Mouse (Mus musculus) MEL (cell line): ENCODE measurements around the gene Hint2. TPM values are rescaled to one million over a fixed set of nuclear protein-coding genes. Genes with fewer than 3 reads are reported as not detected.

Experiments used
- DNase-seq: peaks from one replicate; pipeline ENCODE4 v3.0.0; 2011; ENCODE audit warnings: low read depth, low spot score
- H3K27ac ChIP-seq: 2 replicates; pipeline ENCODE4 v1.5.1; 2012; ENCODE audit warnings: low read depth, mild to moderate bottlenecking, control low read depth, low read length, moderate library complexity; ENCODE audit not compliant: control insufficient read depth
- H3K27me3 ChIP-seq, 2 experiments: fragments of 150-350 bp in 1 of 2; sonication (generic) in 1 of 2; 2 replicates each; pipeline ENCODE4 v1.6.1; 2012; ENCODE audit warnings: low read length in 2 of 2, mild to moderate bottlenecking in 2 of 2, improper control_type of control experiment in 1 of 2, moderate library complexity in 1 of 2; ENCODE audit not compliant: insufficient read depth in 2 of 2, control insufficient read depth in 1 of 2
- H3K36me3 ChIP-seq, 2 experiments: 2 replicates each; pipeline ENCODE4 v1.6.1; 2012 to 2014; ENCODE audit warnings: low read length in 2 of 2, improper control_type of control experiment in 1 of 2, inconsistent platforms in 1 of 2, mild to moderate bottlenecking in 1 of 2; ENCODE audit not compliant: insufficient read depth in 2 of 2, control insufficient read depth in 1 of 2
- H3K4me1 ChIP-seq, 2 experiments: fragments of 150-350 bp in 1 of 2; sonication (generic) in 1 of 2; 2 replicates each; pipeline ENCODE4 v1.6.1; 2012; ENCODE audit warnings: low read length in 2 of 2, improper control_type of control experiment in 1 of 2, mild to moderate bottlenecking in 1 of 2; ENCODE audit not compliant: insufficient read depth in 2 of 2, control insufficient read depth in 1 of 2
- H3K4me3 ChIP-seq, 2 experiments: fragments of 150-350 bp in 1 of 2; sonication (generic) in 1 of 2; 2 replicates each; pipeline ENCODE4 v1.5.1; 2012; ENCODE audit warnings: low read depth in 2 of 2, low read length in 2 of 2, mild to moderate bottlenecking in 2 of 2, moderate library complexity in 2 of 2, control low read depth in 1 of 2, improper control_type of control experiment in 1 of 2; ENCODE audit not compliant: control insufficient read depth in 1 of 2, insufficient read depth in 1 of 2
- H3K79me2 ChIP-seq: 2 replicates; pipeline ENCODE4 v1.6.1; 2012; ENCODE audit warnings: mild to moderate bottlenecking, low read length, moderate library complexity; ENCODE audit not compliant: control insufficient read depth, poor library complexity, insufficient read depth
- H3K9ac ChIP-seq: 2 replicates; pipeline ENCODE4 v1.6.1; 2012; ENCODE audit warnings: low read depth, mild to moderate bottlenecking, control low read depth, low read length, moderate library complexity; ENCODE audit not compliant: control insufficient read depth, poor library complexity, severe bottlenecking
- H3K9me3 ChIP-seq: fragments of 150-350 bp; sonication (generic); replicated peaks from 2 replicates; pipeline ENCODE4 v1.6.1; 2012; ENCODE audit warnings: mild to moderate bottlenecking, low read length, improper control_type of control experiment, moderate library complexity; ENCODE audit not compliant: insufficient read depth
- CHD2 ChIP-seq: IDR thresholded peaks from 2 replicates; pipeline ENCODE4 v1.6.1; 2011; ENCODE audit warnings: low read length, improper control_type of control experiment
- CTCF ChIP-seq, 3 experiments: IDR thresholded peaks in 2 of 3; conservative IDR thresholded peaks in 1 of 3; 2 replicates each; pipeline ENCODE4 v1.5.1; 2011 to 2012; ENCODE audit warnings: low read length in 3 of 3, low read depth in 2 of 3, mild to moderate bottlenecking in 2 of 3, improper control_type of control experiment in 1 of 3, inconsistent platforms in 1 of 3, mixed read lengths in 1 of 3, moderate library complexity in 1 of 3; ENCODE audit not compliant: control insufficient read depth in 1 of 3, insufficient read depth in 1 of 3, poor library complexity in 1 of 3, severe bottlenecking in 1 of 3
- ELF1 ChIP-seq: IDR thresholded peaks from 2 replicates; pipeline ENCODE4 v1.6.1; 2014; ENCODE audit warnings: low read depth, mild to moderate bottlenecking, inconsistent platforms, low read length, improper control_type of control experiment, moderate library complexity
- ETS1 ChIP-seq: IDR thresholded peaks from 2 replicates; pipeline ENCODE4 v1.6.1; 2012; ENCODE audit warnings: low read depth, mild to moderate bottlenecking, inconsistent platforms, low read length, improper control_type of control experiment, moderate library complexity
- HCFC1 ChIP-seq: IDR thresholded peaks from 2 replicates; pipeline ENCODE4 v1.6.1; 2012; ENCODE audit warnings: low read depth, mild to moderate bottlenecking, inconsistent platforms, low read length, improper control_type of control experiment, moderate library complexity
- MAZ ChIP-seq: IDR thresholded peaks from 2 replicates; pipeline ENCODE4 v1.6.1; 2012; ENCODE audit warnings: low read depth, mild to moderate bottlenecking, inconsistent platforms, low read length, improper control_type of control experiment
- POLR2AphosphoS2 ChIP-seq: IDR thresholded peaks from 2 replicates; pipeline ENCODE4 v1.6.1; 2011; ENCODE audit warnings: low read length, improper control_type of control experiment
- RAD21 ChIP-seq: IDR thresholded peaks from 2 replicates; pipeline ENCODE4 v1.6.1; 2011; ENCODE audit warnings: mild to moderate bottlenecking, low read depth, low read length, improper control_type of control experiment
- SIN3A ChIP-seq: IDR thresholded peaks from 2 replicates; pipeline ENCODE4 v1.6.1; 2012; ENCODE audit warnings: low read length, improper control_type of control experiment, inconsistent platforms
- SMC3 ChIP-seq: IDR thresholded peaks from 2 replicates; pipeline ENCODE4 v1.6.1; 2011; ENCODE audit warnings: low read depth, low read length, improper control_type of control experiment
- ZC3H11A ChIP-seq: IDR thresholded peaks from 2 replicates; pipeline ENCODE4 v1.6.1; 2012; ENCODE audit warnings: low read depth, mild to moderate bottlenecking, inconsistent platforms, low read length, improper control_type of control experiment
- polyA plus RNA-seq, 2 experiments: library from polyadenylated mRNA; stranded (reverse) in 1 of 2; unstranded in 1 of 2; fragments of >175 nt in 1 of 2; fragments of >200 nt in 1 of 2; gene quantifications; 2 replicates each; pipeline versions ENCODE4 v1.2.1 to v1.2.4; 2012; ENCODE audit warnings: low replicate concordance in 2 of 2, low read depth in 1 of 2; ENCODE audit not compliant: insufficient read length in 2 of 2, insufficient read depth in 1 of 2, missing spikeins in 1 of 2
- total RNA-seq: library from RNA; depleted of rRNA; stranded (reverse); fragments of 300-350 nt; gene quantifications from 2 replicates; pipeline ENCODE4 v1.2.3, GENCODE M21; 2012

The Hint2 gene
- total and polyA plus RNA-seq, 3 experiments = 33.2 to 254 (median 46.4) TPM

GRCm38 (mm10) chr4:43673703-43674102, 17.4 kb upstream of the Hint2 start:
- H3K9me3 ChIP-seq = no peaks in the 10 kb centered on the region
- TF ChIP-seq POLR2AphosphoS2 = no peak
- TF ChIP-seq ETS1 = no peak
- no peaks in the 10 kb centered on the region; a peak in 1 of 4 replicates for H3K36me3 ChIP-seq
- H3K27me3 ChIP-seq = no peaks in the 10 kb centered on the region
- no peak overlapping the region for H3K27ac ChIP-seq
- peaks cover 0 to 8% of the 10 kb centered on the region in 2 experiments; a peak in 2 of 4 replicates for H3K4me1 ChIP-seq
- no peak for DNase-seq
- H3K79me2 ChIP-seq = no peaks in the 10 kb centered on the region; the same call in 1 of the 2 replicates
- H3K9ac ChIP-seq = no peak overlapping the region
- no peak overlapping the region for H3K4me3 ChIP-seq

GRCm38 (mm10) chr4:43672070-43672469, 15.8 kb upstream of the Hint2 start:
- no peaks in the 10 kb centered on the region for H3K9me3 ChIP-seq

DNA sequence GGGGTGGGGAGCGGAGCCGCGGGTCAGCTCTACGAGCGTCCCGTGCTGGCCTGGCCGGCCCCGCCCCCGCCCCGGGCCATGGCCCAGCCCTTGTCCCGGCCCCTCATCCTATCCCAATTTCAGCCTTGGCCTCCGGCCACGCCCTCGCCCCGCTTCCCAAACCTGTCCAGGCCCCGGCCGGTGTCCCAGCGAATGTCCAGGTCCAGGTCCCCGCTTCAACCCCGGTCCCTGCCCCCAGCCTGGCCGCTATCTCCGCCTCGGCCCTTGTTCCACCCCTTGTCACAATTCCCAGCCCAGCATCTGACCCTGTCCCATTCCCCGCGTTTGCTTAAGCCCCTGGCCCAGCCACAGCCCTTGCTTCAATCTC, 13.1 kb upstream of the Hint2 start:
- no peaks in the 10 kb centered on the region; the same call in 1 of the 2 replicates for H3K79me2 ChIP-seq
- no peak for DNase-seq
- H3K9ac ChIP-seq = peak overlapping the region; percentile 74
- TF ChIP-seq HCFC1 (no peak), SIN3A (0 out of 2 replicates have a peak, but pooled peaks have one; percentile 3)
- peaks cover 0 to 12% of the 10 kb centered on the region in 2 experiments; a peak in 2 of 4 replicates for H3K4me1 ChIP-seq
- peak overlapping the region; percentile 78 to 87 for H3K4me3 ChIP-seq
- H3K27me3 ChIP-seq = peaks cover 0 to 1% of the 10 kb centered on the region in 2 experiments; a peak in 1 of 4 replicates
- no peaks in the 10 kb centered on the region; a peak in 1 of 4 replicates for H3K36me3 ChIP-seq
- H3K9me3 ChIP-seq = no peaks in the 10 kb centered on the region
- H3K27ac ChIP-seq = no peak overlapping the region

More at GRCm38 (mm10) chr4:43672070-43672469, 15.8 kb upstream of the Hint2 start:
- Histone ChIP-seq H3K36me3 (no peaks in the 10 kb centered on the region; a peak in 1 of 4 replicates), H3K27ac (no peak overlapping the region), H3K4me3 (no peak overlapping the region), H3K4me1 (peaks cover 0 to 12% of the 10 kb centered on the region in 2 experiments; a peak in 2 of 4 replicates), H3K9ac (no peak overlapping the region), H3K27me3 (no peaks in the 10 kb centered on the region), H3K79me2 (no peaks in the 10 kb centered on the region; the same call in 1 of the 2 replicates)
- TF ChIP-seq CTCF (IDR thresholded peaks at IDR 0.05 in 2 of 3, conservative IDR thresholded peaks at IDR 0.05 in 1 of 3; ENCODE audit: control insufficient read depth in 1 of 3, insufficient read depth in 1 of 3, low read depth in 2 of 3, low read length in 3 of 3, poor library complexity in 1 of 3, severe bottlenecking in 1 of 3) (peak; percentile 73 to 89 (median 84)), SMC3 (peak; percentile 86), RAD21 (peak; percentile 73), CHD2 (no peak), ZC3H11A (peak; percentile 65), SIN3A (peak; percentile 28; the same call in 1 of the 2 replicates), ELF1 (0 out of 2 replicates have a peak, but pooled peaks have one; percentile 21), MAZ (no peak)
- DNase-seq = peak; percentile 87
